Mouse (Mus musculus) colon, adult 2 months (tissue): ENCODE results near the gene Serpina3n. TPM values are rescaled to one million over a fixed set of nuclear protein-coding genes. Genes with fewer than 3 reads are reported as not detected.

Experiments
- polyA plus RNA-seq: library from polyadenylated mRNA; depleted of rRNA; stranded (reverse); fragments of >200 nt; gene quantifications from 2 replicates; pipeline ENCODE4 v1.2.3, GENCODE M21; 2012; rRNA removed

Gene Serpina3n
- 20.8 and 24.4 TPM in 2 replicates for polyA plus RNA-seq

GRCm38 (mm10) chr12:104406454-104406885, at the start of gene Serpina3n:
Serpina3n (plus strand) TSS chr12:104406729.

Other genes with a start within 250 kb of the Serpina3n start
- 0.10 and 0.16 TPM in 2 replicates for gene Serpina3f, start 192.2 kb upstream of the Serpina3n start, polyA plus RNA-seq
- 3.3 and 4.2 TPM in 2 replicates for gene Serpina3g, start 170.5 kb upstream of the Serpina3n start, polyA plus RNA-seq
- 0.05 and 0.07 TPM in 2 replicates for gene Serpina3i, start 143.6 kb upstream of the Serpina3n start, polyA plus RNA-seq
- gene Serpina3j, start 92.2 kb upstream of the Serpina3n start, polyA plus RNA-seq = not detected in 2 replicates
- 0.07 TPM in 1 of 2 replicates, not detected in the other for gene Serpina3k, start 68.2 kb upstream of the Serpina3n start, polyA plus RNA-seq
- 0.13 TPM in 1 of 2 replicates, not detected in the other for gene Serpina3m, start 68.2 kb upstream of the Serpina3n start, polyA plus RNA-seq
- gene Gsc, start 66.6 kb downstream of the Serpina3n start, polyA plus RNA-seq = not detected in 2 replicates